Mouse (Mus musculus) liver, postnatal 0 days (tissue): ENCODE measurements around the gene Tjp1.

Experiments
- CTCF ChIP-seq: sonication (generic); IDR thresholded peaks from 2 replicates; pipeline ENCODE4 v1.5.1; 2016; ENCODE audit warnings: antibody characterized with exemption, low read depth
- EP300 ChIP-seq: IDR thresholded peaks from 2 replicates; pipeline ENCODE4 v1.6.1; 2016; ENCODE audit warnings: antibody characterized with exemption, low read depth, mild to moderate bottlenecking

GRCm38 (mm10) chr7:65450158-65450557, 77.4 kb downstream of the Tjp1 start:
- TF ChIP-seq CTCF = no peak
- TF ChIP-seq EP300 = no peak
